Mouse (Mus musculus) regulatory T cell (primary cell): ENCODE data around the gene Ndst2.

Experiments used
- in situ Hi-C: fragments of 300-600 bp; cut with MboI, MseI; formaldehyde crosslinking; loops from one replicate; pipeline ENCODE4 v1.15.1; 2025; ENCODE audit warnings: high pct_unique_total_duplicates

The Ndst2 gene

DNA sequence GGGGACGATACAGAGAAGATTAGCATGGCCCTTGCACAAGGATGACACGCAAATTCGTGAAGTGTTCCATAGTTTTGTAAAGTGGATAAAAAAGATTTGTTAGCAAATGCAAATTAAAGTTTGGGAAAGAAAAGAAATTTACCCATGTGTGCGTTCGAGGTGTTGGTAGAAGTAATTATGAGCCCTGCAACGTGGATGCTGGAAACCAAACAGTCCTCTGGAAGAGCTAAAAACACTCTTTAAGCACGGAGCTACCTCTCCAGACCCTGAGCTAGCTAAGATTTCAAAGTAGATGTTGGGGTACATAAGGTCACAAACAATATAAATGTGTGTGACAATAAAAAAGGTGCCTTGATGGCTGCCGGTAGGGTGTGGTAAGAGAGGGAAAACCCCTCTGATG lies 32.8 kb downstream of the Ndst2 start:
- in situ Hi-C loops, result no loop called here

DNA sequence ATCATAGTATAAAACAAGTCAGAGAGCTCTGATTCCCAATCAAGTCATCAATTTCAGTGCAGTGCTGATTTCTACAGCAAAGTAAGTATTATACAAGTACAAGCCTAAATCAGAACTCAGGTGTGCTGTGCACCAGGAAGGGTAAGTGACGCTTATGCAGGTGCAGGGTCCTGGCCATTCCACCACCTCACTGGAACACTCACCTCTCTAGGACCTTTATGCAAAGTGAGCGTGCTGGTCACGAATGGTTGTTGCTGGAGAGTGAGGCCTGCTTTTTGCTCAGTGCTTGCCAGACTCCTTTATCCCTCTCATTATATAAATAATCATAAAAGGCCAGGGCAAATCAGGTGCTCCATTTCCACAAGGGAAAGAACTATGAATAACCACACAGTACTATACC lies 34.0 kb downstream of the Ndst2 start:
- in situ Hi-C loops, result no loop called here

DNA sequence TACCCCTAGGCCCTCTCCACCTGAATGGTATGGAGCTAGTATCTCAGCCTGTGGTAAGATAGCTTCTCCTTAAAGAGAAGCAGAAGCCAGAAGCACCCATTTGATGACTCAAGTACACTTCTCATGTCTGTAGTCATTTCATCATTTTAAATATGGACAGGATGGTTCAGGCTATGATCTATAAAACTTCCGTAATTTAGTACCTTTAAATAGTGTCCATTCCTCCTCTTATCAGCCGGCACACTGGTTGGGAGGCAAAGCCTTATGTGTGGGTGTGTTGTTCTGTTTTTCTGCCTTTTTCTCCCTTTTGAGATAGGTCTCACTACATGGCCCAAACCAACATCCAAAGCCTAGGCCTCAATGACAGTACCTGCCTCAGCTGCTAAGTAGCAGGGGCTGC lies 35.8 kb downstream of the Ndst2 start:
- in situ Hi-C loops, result loop anchor here (5.0 to 25.0 kb wide), 2 partner anchors 89 to 1139 kb away; partner anchors contain the start of genes Comtd1 and Vdac2

DNA sequence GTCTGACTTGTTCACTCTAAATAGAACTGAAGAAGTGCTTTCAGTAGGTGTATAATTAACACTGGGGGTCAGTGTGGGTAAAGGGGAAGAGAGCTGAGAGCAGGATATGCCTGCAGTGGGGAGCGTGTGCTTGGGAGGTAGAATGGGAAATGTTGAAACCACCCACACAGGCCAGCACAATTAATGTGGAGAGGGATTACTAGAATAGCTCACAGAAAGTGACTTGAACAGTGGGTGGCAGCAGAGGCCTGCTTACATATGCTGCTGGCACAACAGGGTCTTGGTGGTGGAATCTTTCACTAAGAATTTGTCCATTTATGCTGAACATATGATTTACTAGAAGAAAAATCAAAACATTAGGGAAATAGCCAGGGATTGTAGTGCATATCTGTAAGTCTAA lies 37.4 kb downstream of the Ndst2 start:
- in situ Hi-C loops, result loop anchor here (5.0 to 25.0 kb wide), 2 partner anchors 90 to 1140 kb away; partner anchors contain the start of genes Comtd1 and Vdac2

DNA sequence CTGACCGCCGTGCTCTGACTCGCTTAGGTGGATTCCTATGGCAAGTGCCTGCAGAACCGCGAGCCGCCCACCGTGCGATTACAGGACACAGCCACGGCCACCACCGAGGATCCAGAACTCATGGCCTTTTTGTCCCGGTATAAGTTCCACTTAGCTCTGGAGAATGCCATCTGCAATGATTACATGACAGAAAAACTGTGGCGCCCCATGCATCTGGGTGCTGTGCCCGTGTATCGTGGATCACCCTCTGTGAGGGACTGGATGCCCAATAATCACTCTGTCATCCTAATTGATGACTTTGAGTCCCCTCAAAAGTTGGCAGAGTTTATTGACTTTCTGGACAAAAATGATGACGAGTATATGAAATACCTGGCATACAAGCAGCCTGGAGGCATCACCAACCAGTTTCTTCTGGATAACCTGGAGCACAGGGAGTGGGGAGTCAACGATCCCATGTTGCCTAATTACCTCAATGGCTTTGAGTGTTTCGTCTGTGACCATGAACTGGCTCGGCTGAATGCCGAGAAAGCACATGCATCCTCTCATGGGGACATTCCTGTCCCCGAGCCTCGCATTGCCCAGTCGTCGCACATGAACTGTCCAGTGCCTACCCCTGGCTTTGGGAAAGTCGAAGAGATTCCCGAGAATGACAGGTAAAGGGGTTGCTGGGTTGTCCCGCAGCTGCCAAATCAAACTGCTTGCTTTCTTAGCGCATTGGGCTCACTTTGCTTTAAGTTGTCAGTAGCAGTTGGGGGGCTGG lies 38.4 kb downstream of the Ndst2 start:
- in situ Hi-C loops, result loop anchor here (5.0 to 25.0 kb wide), 2 partner anchors 91 to 1141 kb away; partner anchors contain the start of genes Comtd1 and Vdac2

DNA sequence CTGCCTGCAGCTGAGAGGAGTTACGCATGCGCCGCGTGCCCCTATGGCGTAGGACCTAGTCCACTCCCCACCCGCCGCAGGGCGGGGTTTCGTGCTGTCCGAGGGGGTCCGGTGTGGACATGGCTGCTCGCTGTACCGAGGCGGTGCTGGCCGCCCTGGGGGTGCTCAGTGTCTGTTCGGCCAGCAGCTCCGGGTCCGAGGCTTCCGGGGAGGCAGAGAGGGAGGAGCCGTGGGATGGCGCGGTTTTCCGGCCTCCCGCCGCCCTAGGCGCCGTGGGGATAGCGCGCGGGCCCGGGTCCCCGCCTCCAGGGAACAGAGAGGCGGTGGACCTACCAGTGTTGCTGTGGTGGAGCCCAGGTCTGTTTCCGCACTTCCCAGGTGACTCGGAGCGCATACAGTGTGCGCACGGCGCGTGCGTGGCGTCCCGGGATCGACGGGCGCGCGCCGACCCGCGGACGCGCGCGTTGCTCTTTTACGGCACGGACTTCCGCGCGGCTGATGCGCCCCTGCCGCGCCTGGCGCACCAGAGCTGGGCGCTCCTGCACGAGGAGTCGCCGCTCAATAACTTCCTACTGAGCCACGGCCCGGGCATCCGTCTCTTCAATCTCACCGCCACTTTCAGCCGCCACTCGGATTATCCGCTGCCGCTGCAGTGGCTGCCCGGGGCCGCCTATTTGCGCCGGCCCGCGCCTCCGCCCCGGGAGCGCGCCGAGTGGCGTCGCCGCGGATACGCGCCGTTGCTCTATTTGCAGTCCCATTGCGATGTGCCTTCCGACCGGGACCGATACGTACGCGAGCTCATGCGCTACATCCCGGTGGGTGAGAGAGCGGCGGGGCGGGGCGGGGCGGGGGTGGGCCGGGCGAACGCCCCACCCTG lies 39.2 kb downstream of the Ndst2 start, which contains the start of gene Fut11:
TSS of gene Fut11 (plus strand) at position 85 of the 877 bp plus-strand sequence.
- in situ Hi-C loops, result loop anchor here (5.0 to 25.0 kb wide), 2 partner anchors 92 to 1142 kb away; partner anchors contain the start of genes Comtd1 and Vdac2

DNA sequence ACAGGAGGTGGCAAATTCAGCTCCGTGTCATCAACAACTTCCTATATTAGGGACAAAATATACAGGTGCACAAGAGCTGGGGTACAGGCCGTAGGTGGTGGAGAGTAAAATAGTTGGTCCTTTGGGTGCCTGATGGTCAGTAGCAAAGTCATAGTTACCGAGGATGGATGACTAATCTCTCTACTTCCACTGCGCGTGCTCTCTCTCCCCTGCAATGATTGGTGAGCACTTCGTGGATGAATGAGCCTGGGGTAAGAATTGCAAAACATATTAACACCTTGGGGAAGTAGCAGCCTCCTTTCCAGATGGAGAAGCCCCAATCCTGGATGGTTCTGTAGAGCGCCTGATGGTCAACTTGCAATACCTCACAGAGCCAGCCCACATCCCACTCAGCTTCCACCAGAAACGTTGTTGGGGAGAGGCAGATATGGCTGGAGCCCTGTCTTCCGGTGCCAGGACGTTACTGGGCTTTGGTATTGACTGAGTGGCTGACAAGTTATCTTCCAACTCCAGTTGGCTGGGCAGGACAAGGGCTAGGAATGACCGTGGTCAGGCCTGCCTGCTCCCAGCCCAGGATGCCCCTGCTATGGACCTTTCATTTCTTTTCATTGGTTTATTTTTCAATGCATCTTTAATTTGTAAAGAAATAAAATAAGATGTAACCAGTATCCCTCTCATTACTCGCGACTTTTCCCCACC lies 40.0 kb downstream of the Ndst2 start:
- in situ Hi-C loops, result loop anchor here (25.0 kb wide), 1 partner anchor 1143 kb away; the partner anchor contains the start of genes Comtd1 and Vdac2

DNA sequence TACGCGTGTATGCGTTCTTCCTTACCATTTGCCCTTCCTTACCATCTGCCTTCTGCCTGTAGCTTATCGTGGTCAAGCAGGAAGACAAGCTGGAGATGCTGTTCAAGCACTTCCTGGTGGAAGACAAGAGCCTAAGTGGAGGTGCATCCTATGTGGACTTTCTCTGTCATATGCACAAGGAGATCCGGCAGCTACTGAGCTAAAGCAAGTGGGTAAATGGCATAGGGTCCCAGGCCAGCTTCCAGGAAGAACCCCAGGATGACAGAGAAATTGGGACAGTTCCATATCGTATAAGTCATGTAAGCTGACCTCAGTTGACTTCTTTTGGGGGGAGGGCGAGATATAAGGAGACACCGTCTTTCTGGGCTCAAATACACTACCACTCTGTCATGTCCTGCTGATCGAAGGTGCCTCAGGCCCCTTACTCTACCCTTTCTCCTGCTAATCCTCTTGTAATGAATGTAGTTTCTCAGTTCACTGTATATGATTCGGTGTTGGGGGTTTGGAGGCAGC lies 40.7 kb downstream of the Ndst2 start:
- in situ Hi-C loops, result loop anchor here (25.0 kb wide), 1 partner anchor 1144 kb away; the partner anchor contains the start of genes Comtd1 and Vdac2

DNA sequence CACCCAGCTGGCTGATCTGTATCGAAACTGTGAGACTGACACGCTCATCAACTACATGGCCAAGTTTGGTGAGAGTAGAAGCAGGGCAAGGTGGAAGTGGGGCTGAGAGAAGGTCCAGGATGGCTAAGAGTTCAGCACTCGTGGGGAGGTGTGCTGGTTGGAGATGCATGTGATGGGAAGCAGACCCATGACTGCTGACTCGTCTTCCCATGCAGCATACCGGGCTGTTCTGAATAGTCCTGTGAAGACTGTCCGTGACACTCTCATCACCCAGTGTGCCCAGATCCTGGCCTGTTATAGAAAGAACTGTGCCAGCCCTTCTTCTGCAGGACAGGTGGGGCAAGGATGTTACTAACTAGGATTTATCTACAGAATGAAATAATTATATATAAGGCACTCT lies 42.6 kb downstream of the Ndst2 start:
- in situ Hi-C loops, result loop anchor here (25.0 kb wide), 1 partner anchor 1146 kb away; the partner anchor contains the start of genes Comtd1 and Vdac2

DNA sequence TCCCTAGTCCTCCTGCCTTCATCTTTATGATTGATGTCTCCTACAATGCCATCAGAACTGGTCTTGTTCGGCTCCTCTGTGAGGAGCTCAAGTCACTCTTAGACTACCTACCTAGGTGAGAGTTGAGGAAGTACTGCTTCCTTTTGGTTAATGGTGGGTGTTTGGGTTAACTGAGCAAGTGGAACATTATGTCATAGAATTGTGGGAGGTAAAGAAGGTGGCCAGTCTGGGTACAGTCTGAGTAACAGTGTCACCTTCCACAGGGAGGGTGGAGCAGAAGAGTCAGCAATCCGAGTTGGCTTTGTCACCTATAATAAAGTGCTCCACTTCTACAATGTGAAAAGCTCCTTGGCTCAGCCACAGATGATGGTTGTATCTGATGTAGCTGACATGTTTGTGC lies 45.4 kb downstream of the Ndst2 start:
- in situ Hi-C loops, result loop anchor here (25.0 kb wide), 1 partner anchor 1148 kb away; the partner anchor contains the start of genes Comtd1 and Vdac2

DNA sequence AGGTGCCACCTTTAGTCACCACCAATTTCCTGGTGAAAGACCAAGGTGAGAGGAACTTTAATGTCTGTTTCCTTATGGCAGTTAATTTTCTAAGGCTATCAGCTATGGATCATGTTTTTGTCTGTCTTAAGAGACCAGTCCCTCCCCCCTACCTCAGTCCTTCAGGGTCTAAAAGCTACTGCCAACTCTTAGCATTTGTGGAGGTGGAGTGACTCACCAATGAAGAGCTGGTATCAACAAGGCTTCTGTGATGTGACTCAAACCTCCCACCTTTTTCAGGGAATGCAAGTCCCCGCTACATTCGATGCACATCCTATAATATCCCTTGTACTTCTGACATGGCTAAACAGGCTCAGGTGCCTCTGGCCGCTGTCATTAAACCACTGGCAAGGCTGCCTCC lies 47.8 kb downstream of the Ndst2 start:
- in situ Hi-C loops, result loop anchor here (25.0 kb wide), 1 partner anchor 1151 kb away; the partner anchor contains the start of genes Comtd1 and Vdac2

DNA sequence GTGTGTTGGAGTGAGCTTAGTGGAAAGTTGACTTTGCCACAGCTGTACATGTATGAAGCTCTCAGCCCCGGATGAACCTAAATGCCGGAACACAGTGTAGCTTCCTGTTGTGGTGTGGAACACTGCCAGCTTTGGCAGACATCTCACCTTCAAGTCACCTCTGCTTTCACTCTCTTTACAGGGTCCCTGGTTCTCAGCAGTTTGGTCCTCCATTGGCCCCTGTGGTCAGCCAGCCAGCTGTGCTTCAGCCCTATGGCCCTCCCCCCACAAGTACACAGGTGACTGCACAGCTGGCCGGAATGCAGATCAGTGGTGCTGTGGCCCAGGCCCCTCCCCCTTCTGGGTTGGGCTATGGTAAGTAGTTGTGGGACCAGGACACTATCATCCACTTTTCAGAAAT lies 51.9 kb downstream of the Ndst2 start:
- in situ Hi-C loops, result loop anchor here (25.0 kb wide), 1 partner anchor 1155 kb away; the partner anchor contains the start of genes Comtd1 and Vdac2

DNA sequence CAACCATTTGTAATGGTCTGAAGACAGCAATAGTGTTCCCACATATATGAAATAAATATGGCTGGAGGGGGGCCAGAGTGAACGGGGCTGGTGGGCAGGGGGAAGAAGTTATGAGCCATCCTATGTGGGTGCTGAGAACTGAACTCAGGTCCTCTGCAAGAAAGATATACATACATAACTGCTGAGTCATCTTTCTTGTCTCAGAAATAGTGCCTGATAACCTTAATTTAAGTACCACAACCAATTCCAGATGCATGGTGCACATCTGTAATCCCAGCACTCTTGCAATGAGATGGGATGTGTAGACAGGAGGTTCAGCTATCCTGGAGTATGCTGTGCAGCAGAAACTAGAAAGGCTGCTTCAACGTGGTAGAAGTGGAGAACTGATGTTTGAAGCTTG lies 52.6 kb downstream of the Ndst2 start:
- in situ Hi-C loops, result loop anchor here (25.0 kb wide), 1 partner anchor 1156 kb away; the partner anchor contains the start of genes Comtd1 and Vdac2

DNA sequence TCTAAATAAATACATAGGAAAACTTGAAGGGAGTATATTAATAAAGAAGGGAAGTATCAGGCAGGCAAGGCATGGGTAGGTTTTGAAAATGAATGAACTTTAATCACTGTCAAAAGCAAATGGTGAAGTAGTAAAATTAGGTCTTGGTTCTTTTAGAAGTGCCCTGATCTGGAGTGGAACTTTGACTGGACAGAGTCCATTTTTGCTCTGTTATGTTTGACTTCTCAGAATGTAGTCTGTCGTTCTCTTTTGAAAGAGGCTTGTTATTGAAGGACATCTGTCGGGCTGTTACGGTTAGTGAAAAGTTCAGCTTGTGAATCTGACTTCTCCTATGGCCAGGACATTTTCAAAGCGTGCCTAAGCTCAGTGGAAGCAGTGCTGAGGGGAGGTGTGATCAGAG lies 56.5 kb downstream of the Ndst2 start:
- in situ Hi-C loops, result loop anchor here (25.0 kb wide), 1 partner anchor 1159 kb away; the partner anchor contains the start of genes Comtd1 and Vdac2

DNA sequence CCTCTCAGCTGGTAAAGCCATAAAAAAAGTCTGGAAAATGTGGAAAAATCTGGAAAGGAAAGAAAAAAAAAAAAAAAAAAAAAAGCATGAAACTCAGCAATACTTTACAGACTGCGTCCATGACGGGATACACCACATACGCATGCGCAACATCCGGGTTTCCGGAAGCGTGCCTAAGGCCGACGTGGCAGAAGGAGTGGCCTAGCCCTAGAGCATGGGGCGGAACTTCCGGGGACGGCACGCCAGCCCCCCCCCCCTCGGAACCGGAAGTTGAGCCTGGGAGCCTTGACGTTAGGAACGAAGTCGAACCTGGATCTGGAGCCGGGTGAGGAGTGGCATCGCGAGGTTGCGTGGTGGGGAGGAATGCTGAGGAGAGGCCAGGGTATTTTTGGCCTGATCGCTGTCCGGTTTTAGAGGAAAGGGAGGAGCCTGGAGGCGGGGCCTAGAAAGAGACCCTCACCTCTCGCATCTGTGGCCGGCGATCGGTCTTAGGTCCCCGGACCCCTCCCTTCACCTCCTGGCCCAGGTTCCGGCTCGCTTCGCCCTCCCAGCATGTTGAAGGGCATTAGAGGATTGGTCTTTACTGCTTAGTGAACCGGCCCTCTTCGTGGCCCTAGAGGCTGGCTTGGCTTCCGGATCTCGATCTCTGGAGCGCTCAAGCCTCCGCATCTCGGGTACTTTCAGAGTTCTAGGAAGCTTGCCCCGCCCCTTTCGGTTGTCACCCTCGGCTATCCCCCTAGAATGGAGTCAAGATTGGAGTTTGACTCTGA lies 60.1 kb downstream of the Ndst2 start, which contains the start of gene Sec24c:
TSS of gene Sec24c (plus strand) at position 245 of the 770 bp plus-strand sequence.
- in situ Hi-C loops, result no loop called here

DNA sequence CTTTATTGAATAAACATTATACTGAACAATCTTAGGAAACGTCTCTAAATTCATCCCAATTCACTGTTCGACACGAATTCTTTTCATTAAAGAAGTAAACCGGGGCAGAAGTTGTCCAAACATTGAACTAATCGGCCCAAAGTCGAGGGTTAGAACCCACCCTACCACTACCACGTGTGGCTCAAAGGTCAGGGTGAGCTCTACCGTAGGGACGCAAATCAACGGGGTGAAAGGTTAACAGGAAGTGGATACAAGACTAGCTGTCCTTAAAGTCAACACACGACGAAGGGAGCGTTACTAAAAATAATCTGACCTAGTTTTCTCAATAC lies 60.7 kb downstream of the Ndst2 start:
- in situ Hi-C loops, result no loop called here
